Mouse (Mus musculus) ES-E14 (cell line): ENCODE results near the gene B4galnt1.

Experiments
- CHD2 ChIP-seq: IDR thresholded peaks from 2 replicates; pipeline ENCODE4 v1.6.1; 2014; ENCODE audit warnings: mild to moderate bottlenecking, low read depth, low read length, inconsistent platforms
- MAFK ChIP-seq: IDR thresholded peaks from 2 replicates; pipeline ENCODE4 v1.6.1; 2014; ENCODE audit warnings: mild to moderate bottlenecking, low read depth, low read length, inconsistent platforms; ENCODE audit not compliant: insufficient read depth
- ZC3H11A ChIP-seq: IDR thresholded peaks from 2 replicates; pipeline ENCODE4 v1.6.1; 2012; ENCODE audit warnings: low read depth, mild to moderate bottlenecking, inconsistent platforms, low read length, borderline replicate concordance
- ZNF384 ChIP-seq: IDR thresholded peaks from 2 replicates; pipeline ENCODE4 v1.6.1; 2012; ENCODE audit warnings: low read depth, low read length, inconsistent platforms

GRCm38 (mm10) chr10:127187371-127188078, 22.5 kb downstream of the B4galnt1 start:
- no peak for TF ChIP-seq ZC3H11A
- TF ChIP-seq CHD2 = no peak
- TF ChIP-seq ZNF384 = no peak
- TF ChIP-seq MAFK = no peak
